Mouse (Mus musculus): Measurements from ENCODE around the gene Zmynd19. TPM values are rescaled to one million over a fixed set of nuclear protein-coding genes. Genes with fewer than 3 reads are reported as not detected.

Zmynd19 gene
- 35.8 and 37.9 TPM in 2 replicates for polyA plus RNA-seq (2012; rRNA removed)

GRCm38 (mm10) chr2:24949421-24950188, at the start of gene Zmynd19:
TSS of gene Zmynd19 (plus strand) at chr2:24949792.
- H3K27me3 ChIP-seq (ENCODE audit: control insufficient read depth, insufficient read depth, low read length) = no peaks in the 10 kb centered on the region
- TF ChIP-seq POLR2A (IDR thresholded peaks at IDR 0.05; ENCODE audit: control insufficient read depth, low read depth, low read length) (peak; percentile 69), CTCF (IDR thresholded peaks at IDR 0.05; ENCODE audit: control insufficient read depth, insufficient read depth, insufficient replicate concordance, low read depth, low read length) (no peak)
- peak within 1 kb of the TSS; percentile 95 for H3K4me3 ChIP-seq (ENCODE audit: control insufficient read depth, low read depth, low read length)
- H3K36me3 ChIP-seq (ENCODE audit: control insufficient read depth, insufficient read depth, low read length) = peaks cover 2% of the 10 kb centered on the region
- peaks cover 3% of the 10 kb centered on the region for H3K4me1 ChIP-seq (ENCODE audit: control insufficient read depth, insufficient read depth, low read length)
- peak within 1 kb of the TSS; percentile 94 for H3K27ac ChIP-seq (ENCODE audit: control insufficient read depth, insufficient read depth, low read depth, low read length)

- Histone ChIP-seq H3K27ac (ENCODE audit: control insufficient read depth, insufficient read depth, low read depth, low read length) (no peak overlapping the region), H3K4me1 (ENCODE audit: control insufficient read depth, insufficient read depth, low read length) (no peaks in the 10 kb centered on the region), H3K4me3 (ENCODE audit: control insufficient read depth, low read depth, low read length) (no peak overlapping the region), H3K27me3 (ENCODE audit: control insufficient read depth, insufficient read depth, low read length) (no peaks in the 10 kb centered on the region), H3K36me3 (ENCODE audit: control insufficient read depth, insufficient read depth, low read length) (no peaks in the 10 kb centered on the region)
- TF ChIP-seq CTCF (IDR thresholded peaks at IDR 0.05; ENCODE audit: control insufficient read depth, insufficient read depth, insufficient replicate concordance, low read depth, low read length) = no peak
- no peak for TF ChIP-seq POLR2A (IDR thresholded peaks at IDR 0.05; ENCODE audit: control insufficient read depth, low read depth, low read length)
These were observed 48.5 kb upstream of the Zmynd19 start for GRCm38 (mm10) chr2:24901055-24901454.

DNA sequence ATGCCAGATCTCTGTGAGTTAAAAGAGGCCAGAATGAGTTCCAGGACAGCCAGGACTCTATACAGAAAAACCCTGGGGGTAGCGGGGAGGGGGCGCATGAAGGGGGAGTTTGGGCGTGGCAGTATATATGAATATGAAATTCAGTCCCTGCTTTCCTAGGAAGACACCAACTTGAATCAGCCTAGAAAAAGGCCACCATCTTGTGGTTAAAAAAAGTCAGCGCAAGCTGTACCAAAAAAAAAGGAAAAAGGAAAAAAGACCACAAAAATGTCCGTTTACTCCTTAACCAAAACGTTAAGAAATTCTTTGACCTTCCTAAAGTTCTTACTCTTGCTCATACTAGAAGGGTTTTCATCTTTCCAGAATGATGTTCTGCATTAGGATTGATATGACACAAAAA, 46.6 kb upstream of the Zmynd19 start:
- Histone ChIP-seq H3K27ac (ENCODE audit: control insufficient read depth, insufficient read depth, low read depth, low read length) (no peak overlapping the region), H3K4me1 (ENCODE audit: control insufficient read depth, insufficient read depth, low read length) (no peaks in the 10 kb centered on the region; the same call in 1 of the 2 replicates), H3K27me3 (ENCODE audit: control insufficient read depth, insufficient read depth, low read length) (no peaks in the 10 kb centered on the region), H3K4me3 (ENCODE audit: control insufficient read depth, low read depth, low read length) (no peak overlapping the region), H3K36me3 (ENCODE audit: control insufficient read depth, insufficient read depth, low read length) (no peaks in the 10 kb centered on the region)
- TF ChIP-seq CTCF (IDR thresholded peaks at IDR 0.05; ENCODE audit: control insufficient read depth, insufficient read depth, insufficient replicate concordance, low read depth, low read length) = no peak
- no peak for TF ChIP-seq POLR2A (IDR thresholded peaks at IDR 0.05; ENCODE audit: control insufficient read depth, low read depth, low read length)

DNA sequence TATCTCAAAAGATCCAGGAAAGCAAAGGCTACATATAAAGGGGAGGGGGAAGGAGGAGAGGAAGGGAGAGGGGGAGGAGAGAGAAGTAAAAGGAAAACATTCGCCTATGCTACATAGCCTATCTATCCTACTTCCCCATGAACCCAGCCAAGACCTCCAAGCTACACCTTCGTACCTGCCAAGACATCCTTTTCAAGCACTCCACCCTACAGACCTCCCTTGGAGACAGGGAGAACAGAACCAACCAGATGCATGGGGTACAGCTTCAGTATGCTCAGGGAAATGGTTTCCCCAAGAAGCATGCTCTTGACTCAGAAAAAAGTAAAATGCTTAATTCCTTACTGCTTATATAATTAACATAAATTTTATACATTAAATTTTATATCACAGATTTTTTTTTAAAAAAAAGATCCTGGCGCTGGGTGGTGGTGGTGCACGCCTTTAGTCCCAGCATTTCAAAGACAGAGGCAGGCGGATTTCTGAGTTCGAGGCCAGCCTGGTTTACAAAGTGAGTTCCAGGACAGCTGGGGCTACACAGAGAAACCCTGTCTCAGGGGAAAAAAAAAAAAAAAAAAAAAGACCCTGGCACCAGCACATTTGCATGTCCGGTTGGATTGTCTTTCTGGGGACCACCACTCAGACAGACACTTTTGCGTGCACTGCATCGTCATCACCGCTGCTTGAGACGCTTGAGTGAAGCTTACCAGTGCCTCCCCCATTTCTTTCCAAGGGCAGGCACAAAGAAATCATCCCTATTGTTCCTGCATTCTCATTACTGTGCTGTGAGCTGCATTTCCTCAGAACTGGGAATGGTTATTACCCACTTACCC, 44.6 kb upstream of the Zmynd19 start:
- H3K27ac ChIP-seq (ENCODE audit: control insufficient read depth, insufficient read depth, low read depth, low read length) = no peak overlapping the region
- TF ChIP-seq CTCF (IDR thresholded peaks at IDR 0.05; ENCODE audit: control insufficient read depth, insufficient read depth, insufficient replicate concordance, low read depth, low read length) (no peak), POLR2A (IDR thresholded peaks at IDR 0.05; ENCODE audit: control insufficient read depth, low read depth, low read length) (no peak)
- no peaks in the 10 kb centered on the region for H3K27me3 ChIP-seq (ENCODE audit: control insufficient read depth, insufficient read depth, low read length)
- no peak overlapping the region for H3K4me3 ChIP-seq (ENCODE audit: control insufficient read depth, low read depth, low read length)
- no peaks in the 10 kb centered on the region; the same call in 1 of the 2 replicates for H3K4me1 ChIP-seq (ENCODE audit: control insufficient read depth, insufficient read depth, low read length)
- H3K36me3 ChIP-seq (ENCODE audit: control insufficient read depth, insufficient read depth, low read length) = no peaks in the 10 kb centered on the region

- H3K27ac ChIP-seq (ENCODE audit: control insufficient read depth, insufficient read depth, low read depth, low read length) = no peak overlapping the region
- no peaks in the 10 kb centered on the region for H3K36me3 ChIP-seq (ENCODE audit: control insufficient read depth, insufficient read depth, low read length)
- no peak for TF ChIP-seq POLR2A (IDR thresholded peaks at IDR 0.05; ENCODE audit: control insufficient read depth, low read depth, low read length)
- no peak for TF ChIP-seq CTCF (IDR thresholded peaks at IDR 0.05; ENCODE audit: control insufficient read depth, insufficient read depth, insufficient replicate concordance, low read depth, low read length)
- no peaks in the 10 kb centered on the region for H3K27me3 ChIP-seq (ENCODE audit: control insufficient read depth, insufficient read depth, low read length)
- H3K4me3 ChIP-seq (ENCODE audit: control insufficient read depth, low read depth, low read length) = no peak overlapping the region
- H3K4me1 ChIP-seq (ENCODE audit: control insufficient read depth, insufficient read depth, low read length) = no peaks in the 10 kb centered on the region; the same call in 1 of the 2 replicates
These were observed 43.9 kb upstream of the Zmynd19 start for GRCm38 (mm10) chr2:24905653-24906155.

GRCm38 (mm10) chr2:24910481-24910880, 39.1 kb upstream of the Zmynd19 start:
- Histone ChIP-seq H3K4me1 (ENCODE audit: control insufficient read depth, insufficient read depth, low read length) (no peaks in the 10 kb centered on the region; the same call in 1 of the 2 replicates), H3K27ac (ENCODE audit: control insufficient read depth, insufficient read depth, low read depth, low read length) (no peak overlapping the region), H3K36me3 (ENCODE audit: control insufficient read depth, insufficient read depth, low read length) (no peaks in the 10 kb centered on the region), H3K4me3 (ENCODE audit: control insufficient read depth, low read depth, low read length) (no peak overlapping the region), H3K27me3 (ENCODE audit: control insufficient read depth, insufficient read depth, low read length) (no peaks in the 10 kb centered on the region)
- no peak for TF ChIP-seq CTCF (IDR thresholded peaks at IDR 0.05; ENCODE audit: control insufficient read depth, insufficient read depth, insufficient replicate concordance, low read depth, low read length)
- no peak for TF ChIP-seq POLR2A (IDR thresholded peaks at IDR 0.05; ENCODE audit: control insufficient read depth, low read depth, low read length)

DNA sequence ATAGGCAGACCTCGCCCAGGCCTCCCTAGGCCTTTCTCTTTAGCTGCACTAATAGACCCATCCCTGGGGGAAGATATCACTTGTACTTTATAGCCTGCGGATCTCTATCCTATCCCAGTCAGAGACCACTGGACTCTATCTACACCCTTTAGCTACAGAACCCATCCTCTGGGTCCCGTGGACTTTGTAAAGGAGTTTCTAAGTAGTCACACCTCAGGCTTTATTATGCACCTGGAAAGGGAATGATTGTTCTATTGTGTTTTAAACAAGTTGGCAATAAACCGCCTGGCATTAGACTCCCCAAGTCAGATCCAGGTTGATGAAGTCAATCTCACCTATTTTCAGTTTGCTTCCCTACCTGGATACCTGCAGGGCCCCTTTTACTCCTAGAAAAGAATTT, 37.4 kb upstream of the Zmynd19 start:
- Histone ChIP-seq H3K4me1 (ENCODE audit: control insufficient read depth, insufficient read depth, low read length) (no peaks in the 10 kb centered on the region; the same call in 1 of the 2 replicates), H3K27me3 (ENCODE audit: control insufficient read depth, insufficient read depth, low read length) (no peaks in the 10 kb centered on the region), H3K27ac (ENCODE audit: control insufficient read depth, insufficient read depth, low read depth, low read length) (no peak overlapping the region), H3K4me3 (ENCODE audit: control insufficient read depth, low read depth, low read length) (no peak overlapping the region), H3K36me3 (ENCODE audit: control insufficient read depth, insufficient read depth, low read length) (no peaks in the 10 kb centered on the region)
- TF ChIP-seq POLR2A (IDR thresholded peaks at IDR 0.05; ENCODE audit: control insufficient read depth, low read depth, low read length) (no peak), CTCF (IDR thresholded peaks at IDR 0.05; ENCODE audit: control insufficient read depth, insufficient read depth, insufficient replicate concordance, low read depth, low read length) (no peak)

All from testis, adult 2 months (tissue).